Mouse (Mus musculus): Measurements from ENCODE around the gene Gm21981.
A peak's percentile ranks its signal among the peaks of the same experiment; 100 is the strongest.

Gm21981 gene

DNA sequence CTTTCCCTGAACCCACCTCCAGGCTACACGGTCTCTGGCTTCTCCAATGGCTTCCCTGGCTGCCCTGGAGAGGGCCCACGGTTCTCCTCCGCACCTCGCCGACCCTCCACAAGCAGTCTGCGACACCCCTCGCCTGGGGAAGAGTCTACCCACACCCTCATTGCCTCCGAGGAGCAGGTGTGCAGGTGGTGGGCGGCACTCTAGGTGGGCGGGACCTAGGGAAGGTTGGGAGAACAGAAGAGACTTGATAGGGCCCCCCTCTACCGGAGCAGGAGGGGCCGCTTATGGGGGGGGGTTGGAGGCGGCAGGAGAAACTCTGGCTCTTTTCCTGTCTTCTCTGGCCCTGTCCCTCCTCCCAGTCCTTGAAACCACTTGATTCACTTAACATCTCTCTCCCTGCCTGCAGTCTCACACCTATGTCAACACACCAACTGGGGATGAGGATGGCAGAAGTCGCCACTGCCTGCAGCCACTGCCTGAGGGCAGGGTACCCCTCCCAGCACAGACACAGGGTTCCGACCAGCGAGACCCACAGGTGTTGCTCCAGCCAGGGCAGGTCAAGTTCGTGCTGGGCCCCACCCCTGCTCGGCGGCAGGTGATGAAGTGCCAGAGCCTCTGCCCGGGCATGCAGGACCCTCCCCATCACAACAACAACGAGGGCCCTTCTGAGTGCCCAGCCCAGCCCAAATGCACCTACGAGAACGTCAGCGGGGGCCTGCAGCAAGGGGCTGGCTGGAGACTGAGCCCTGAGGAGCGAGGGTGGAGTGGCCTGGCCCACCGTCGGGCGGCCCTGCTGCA, 8.5 kb upstream of the Gm21981 start:
- DNase-seq, result no peak

DNA sequence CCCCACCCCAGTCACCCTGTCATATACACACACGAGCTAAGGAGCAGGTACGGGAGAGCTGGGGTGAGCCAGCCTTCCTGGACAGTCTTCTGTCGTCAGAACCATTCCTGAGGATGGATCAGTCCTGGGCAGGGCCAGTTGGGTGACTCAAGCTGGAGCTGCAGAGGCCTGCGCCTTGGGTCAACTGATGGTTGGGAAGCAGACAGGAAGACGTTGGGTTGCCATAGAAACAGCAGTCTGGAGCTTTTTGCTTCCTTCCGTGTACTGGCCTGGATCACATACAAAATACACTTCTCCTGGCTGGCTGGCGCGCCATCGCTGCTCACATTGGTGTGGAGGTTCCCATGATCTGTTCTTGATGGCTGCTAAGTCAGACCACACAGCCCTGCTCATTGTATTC, 7.5 kb upstream of the Gm21981 start:
- DNase-seq, result no peak

DNA sequence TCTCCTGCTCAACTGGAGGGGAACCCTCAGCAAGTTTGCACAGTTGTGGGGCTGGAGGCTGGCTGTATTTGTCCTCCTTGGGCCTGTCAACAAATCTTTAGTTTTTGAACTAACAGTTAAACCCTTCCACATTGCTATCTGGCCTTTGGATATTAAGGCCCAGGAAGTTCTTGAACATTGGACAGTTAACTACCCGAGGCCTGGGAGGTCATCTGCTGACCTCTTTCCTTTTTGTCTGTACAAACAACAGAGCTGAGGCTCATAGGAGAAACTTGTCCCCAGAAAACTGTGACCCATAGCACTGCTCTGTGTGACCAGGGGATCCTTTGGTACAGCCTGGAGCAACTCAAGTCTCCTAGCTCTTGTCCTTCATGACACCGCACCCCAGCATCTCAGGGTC, 4.8 kb upstream of the Gm21981 start:
- no peak for DNase-seq

DNA sequence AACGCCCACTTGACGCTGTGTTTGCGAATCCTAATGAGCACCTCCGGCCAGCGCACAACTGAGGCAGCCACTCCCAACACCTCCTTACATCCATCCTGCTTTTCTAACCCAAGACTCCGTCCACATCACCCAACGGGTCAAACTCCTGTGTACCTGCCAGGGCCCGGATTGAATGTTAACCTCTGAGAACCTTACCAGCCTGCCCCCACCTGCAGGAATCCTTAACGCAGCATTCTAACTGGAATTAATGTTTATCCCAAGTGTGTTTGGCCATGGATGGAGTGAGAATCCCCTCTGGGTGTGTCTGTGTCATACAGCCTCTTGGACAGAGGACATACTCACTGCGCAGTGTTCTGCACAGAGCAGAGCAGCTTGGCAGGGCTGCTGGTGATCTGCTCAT, 3.9 kb upstream of the Gm21981 start:
- peak; percentile 58 for DNase-seq

DNA sequence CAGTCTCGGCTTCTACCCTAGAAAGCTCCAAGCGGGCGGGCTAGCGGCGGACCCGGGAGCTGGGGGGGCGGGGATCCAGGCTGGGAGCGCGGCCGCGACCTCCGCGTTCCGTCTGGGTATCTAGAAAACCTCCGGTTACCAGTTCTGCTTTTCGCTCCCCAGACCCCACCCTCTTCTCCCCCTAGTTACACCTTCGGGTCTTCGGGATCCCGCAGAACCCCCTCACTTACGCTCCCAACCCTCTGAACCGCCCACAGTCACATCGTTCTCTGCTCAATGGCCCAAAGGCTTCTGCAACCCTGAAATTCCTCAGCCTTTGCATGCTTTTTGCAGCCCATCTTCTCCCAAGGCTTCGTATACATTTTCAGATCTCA, 1.1 kb upstream of the Gm21981 start:
- no peak for DNase-seq

DNA sequence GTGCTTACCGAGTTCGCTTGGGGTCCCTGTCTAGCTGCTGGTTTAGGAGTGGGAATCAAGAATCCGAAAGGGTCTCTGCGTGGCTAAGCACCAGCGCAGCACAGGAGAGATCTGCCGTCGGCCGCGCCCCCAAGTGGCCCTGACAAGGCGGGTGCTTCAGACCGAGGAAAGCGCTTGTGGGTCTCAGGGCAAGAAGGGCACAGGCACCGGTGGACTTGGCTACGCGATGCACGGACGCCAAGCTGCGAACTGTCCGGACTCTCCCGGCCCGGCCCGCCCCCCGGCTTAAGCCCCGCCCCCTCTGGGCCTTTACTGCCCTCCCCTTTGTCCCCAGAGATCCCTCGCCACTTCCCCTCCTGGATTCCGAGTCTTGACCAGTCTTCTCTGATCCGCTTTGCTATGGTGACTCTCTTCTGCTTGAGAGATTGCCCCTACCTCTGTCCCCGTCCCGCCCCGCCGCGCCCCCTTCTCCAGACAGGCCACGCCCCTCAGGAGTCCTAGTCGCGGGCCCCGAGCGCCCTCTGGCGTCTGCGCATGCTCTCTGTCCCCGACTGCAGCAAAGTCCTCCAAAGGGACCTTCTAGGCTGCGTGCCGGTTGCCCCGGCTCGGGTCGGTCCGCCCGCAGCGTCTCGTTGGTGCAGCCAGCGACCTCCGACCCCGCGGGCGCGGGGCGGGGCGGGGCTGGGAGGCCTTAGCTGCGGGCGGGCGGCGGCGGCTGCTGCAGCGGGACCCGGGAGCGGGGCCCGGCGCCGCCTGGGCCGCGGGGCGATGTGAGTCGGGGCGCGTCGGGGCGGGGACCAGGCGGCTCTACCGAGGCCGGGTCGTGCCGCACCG, 465 bp upstream of the Gm21981 start, which contains the start of gene Prickle4:
Prickle4 (minus strand) TSS at position 234 of the 834 bp plus-strand sequence.
- DNase-seq, result peak; percentile 99

DNA sequence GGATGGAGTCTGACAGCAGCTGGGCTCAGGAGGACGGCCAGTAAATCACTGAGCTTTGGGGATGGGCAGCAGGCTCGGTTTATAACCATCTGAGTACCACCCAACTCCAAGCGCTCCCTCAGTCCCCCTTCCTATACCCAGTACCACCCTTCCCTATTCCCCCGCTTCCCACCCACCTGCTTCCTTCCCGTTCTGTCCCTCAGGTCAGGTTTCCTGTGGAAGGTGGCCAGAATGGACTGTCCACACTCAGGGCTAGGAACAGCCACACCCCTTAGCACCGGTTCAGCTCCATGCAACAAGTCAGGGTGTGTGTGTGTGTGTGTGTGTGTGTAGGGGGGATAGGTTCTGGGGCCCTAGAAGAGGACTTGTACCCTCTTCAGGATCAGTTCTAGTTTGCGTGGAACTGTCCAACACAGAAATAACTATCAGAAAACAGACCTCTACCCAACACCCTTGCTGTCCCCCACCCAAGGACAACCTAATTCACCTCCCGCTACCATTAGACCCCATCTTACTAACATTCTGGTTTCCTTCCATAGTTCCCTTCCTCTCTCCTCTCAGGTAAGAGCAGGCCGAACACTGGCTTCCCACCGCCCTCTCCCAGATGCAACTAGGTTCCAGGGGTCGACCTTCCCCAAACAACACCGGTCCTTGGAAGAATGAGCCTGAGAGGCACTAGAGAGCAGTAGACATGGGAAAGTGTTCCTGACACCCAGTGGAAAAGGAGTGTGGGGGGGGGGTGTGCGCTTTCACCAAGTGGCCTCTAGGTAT, 399 bp downstream of the Gm21981 start:
- peak; percentile 55 for DNase-seq

DNA sequence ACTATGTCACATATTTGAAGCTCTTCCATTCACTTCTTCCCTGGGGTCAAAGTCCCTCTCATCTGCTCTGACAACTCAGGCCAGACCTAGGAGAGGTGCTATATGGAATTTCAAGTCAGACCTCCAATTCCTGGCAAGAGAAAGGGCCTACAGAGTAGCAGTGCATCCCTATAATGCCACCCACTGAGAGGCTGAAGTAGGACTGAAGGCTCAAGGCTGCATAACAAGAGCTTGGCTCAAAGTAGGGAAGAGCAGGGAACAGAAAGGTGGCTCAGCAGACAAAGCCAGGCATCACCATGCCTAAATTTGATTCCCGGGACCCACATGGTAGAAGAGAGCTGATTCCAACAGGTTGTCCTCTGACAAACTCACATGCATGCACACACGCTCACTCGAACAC, 2.6 kb downstream of the Gm21981 start:
- DNase-seq, result no peak

DNA sequence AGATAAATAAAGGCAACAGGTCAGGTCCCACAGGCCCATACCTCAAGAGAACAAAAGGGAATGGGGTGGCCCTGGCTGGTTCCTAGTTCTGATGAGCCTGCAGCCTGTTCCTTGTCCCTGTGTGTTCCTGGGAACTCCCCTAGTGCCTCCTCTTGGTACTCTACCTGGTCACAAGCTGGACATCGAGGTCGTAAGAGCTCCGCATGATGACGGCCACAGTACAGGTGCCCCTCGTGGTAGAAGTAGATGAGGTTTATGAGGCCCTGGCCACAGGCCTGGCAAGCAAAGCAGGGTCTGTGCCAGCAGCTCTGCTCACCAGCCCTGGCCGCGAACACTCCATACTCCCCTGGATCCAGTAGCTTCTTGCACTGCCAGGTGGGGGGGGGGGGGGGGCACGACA, 4.4 kb downstream of the Gm21981 start:
- no peak for DNase-seq

DNA sequence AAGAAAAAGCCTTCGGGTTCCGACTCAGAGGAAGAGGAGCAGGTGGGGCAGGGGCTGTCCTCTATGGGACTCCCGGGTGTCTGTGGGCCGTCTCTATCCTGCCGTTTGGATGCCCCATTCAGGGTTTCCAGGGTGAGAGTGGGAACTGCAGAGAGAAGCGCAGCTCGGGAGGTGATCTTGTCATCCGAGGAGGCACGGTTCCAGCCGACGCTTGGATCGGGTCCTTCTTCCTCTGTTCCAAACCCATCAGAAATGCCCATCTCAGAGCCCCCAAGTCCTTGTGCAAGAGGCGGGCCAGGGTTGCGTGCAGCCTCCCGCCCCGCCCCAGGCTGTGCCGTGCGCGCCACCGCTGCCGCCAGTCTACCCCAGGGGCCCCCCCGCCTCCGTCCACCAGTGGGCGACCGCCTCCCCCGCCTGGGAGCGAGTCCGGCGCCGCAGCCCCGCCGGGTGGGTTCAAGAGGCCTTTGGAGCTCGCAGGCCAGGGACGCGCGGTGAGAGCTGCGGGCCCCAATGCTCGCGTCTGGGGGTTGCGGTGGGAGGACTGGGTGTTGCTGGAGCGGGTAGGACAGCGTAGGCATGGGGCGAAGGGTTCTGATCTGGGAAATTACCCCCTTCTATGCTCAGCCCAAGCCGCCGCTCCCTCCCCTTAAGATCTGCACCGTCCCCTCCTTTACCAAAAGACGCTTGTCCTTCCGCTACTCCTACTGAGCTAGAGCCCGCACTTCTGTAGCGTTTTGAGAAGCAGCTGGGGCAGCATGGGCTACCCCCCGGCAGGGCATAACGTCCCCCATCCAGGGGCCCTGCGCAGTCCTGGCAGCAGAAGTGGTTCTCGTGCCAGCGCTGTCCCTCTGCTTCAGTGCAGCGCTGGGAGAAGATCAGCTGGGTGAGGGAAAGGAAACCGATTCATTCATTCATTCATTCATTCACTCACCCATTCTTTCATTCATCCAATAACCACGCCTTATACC, 5.4 kb downstream of the Gm21981 start, which contains the start of gene Frs3:
Frs3 (plus strand) TSS at position 423 of the 968 bp plus-strand sequence.
- peak; percentile 88 for DNase-seq

DNA sequence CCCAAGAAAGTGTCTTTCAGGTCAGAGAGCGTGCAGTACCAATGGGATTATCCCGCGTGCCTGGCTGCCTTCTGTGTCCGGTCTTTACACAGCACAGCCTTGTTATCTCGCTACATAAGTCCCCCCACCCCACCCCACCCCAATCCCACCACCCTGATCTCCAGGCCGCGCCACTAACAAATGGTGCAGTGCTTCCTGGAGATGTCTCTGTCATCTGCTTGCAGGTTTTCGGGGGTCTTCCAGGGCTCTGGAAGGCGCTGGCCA, 6.0 kb downstream of the Gm21981 start, which contains the start of gene Tomm6:
Tomm6 (minus strand) TSS at position 43 of the 264 bp plus-strand sequence.
- no peak for DNase-seq

DNA sequence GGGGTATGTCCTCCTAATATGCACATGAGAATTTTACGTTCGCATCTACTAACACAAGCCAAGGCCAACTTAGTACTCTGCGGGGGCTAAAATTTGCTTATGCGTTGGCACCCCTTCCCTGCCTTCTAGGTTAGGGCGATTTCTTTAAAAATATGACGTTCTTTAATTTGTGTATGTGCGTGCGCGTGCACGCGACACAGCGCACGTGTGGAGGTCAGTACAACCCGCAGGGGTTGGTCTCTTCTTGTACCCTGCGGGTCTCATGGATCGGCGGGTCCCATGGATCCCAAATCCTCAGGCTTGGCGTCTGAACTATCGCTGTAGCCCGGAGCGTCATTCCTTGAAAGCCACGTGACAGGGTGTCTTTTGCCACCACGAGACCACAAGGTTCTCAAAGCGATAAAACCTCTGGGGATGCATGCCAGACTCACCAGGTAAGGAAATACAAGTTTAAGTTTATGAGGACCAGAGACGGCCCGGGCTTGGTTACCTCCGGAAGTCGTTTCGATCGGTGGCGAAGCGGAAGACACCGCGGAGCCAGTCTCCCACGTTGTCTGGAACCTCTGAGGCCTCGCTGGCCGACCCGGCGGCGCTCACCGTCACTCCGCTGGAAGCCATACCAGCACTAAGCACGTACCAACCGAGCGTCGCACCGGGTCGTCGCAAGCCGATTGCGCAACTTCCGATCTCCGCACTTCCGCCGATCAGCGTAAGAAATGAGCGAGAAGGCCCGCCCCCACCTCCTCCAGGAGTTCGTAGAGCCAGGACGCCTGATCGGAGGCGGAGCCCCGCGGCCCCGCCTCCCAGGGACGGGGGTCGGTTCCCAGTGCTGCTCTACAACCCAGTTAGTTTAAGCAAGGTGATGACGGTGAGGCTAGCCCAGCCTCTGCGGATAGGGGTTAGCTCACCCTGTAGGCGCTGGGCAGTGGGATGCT, 6.6 kb downstream of the Gm21981 start:
- DNase-seq, result peak; percentile 98

DNA sequence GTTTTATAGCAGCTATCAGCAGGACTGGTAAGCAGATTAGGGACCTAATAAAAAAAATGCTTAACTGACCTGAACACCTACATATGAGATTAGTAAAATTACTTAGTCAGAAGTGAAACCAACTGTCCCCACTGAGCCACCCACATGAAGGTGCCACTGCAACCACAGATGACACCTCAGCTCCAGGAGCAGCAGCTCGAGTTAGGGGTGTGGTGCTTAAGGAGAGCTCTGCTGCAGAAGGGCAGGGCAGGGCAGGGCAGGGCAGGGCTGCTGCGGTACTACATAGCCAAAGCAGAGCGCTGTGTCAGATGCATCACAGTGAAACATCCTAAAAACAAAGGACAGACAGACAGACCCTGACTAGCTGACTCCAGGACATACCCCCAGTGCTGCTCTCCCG, 11.4 kb downstream of the Gm21981 start:
- no peak for DNase-seq

DNA sequence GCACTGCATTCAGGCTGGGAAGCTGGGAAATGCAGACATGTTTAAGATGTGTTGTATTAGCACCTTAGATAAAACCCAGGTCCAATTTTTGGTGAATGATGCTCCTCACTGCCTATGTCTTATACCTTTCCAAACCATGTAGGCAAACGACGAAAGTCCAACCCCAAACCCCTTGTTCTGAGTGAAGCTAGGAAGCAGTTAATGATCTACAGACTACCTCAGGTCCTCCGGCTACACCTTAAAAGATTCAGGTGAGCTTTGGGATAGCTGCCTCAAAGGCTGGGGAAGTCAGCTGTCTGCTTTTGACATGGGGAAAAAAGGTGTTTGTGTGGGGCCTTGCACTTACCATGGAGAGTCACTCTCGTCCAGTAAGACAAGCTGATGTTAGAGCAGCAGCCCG, 15.6 kb downstream of the Gm21981 start:
- no peak for DNase-seq

DNA sequence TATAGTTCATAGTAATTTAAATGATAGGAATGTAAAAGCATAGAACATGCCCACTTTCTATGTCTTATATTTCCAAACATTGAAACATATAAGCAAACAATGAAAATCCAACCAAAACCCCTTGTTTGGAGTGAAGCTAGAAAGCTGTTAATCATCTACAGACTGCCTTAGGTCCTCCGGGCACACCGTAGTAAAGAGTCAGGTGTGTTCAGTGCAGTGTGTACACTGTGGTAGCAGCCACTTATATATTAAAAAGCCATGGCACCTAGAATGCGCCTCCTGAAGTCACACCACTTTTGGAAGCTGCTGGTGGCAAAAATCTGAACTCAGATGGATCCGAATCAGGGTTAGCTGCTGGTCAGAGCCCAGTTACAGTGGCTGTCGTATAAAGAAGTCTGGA, 16.0 kb downstream of the Gm21981 start:
- no peak for DNase-seq

DNA sequence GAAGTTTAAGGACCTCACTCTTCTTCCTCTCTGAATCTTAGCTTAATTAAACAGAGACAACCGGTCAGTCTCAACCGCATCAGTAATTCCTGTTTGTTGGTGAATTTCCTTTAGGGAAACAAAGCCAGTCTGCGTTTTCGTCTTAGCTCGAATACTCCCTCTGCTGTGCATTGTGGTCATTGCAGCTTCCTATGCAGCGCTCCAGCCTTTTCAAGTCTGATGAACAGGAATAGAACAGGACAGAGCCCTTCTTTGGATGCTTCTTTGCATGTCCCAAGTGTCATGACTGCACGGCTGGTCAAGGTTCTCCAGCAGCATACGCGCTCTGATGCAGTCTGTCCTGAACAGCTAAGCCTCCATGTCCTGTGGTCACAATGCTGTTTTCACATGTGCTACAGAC, 17.7 kb downstream of the Gm21981 start:
- DNase-seq, result peak; percentile 86

DNA sequence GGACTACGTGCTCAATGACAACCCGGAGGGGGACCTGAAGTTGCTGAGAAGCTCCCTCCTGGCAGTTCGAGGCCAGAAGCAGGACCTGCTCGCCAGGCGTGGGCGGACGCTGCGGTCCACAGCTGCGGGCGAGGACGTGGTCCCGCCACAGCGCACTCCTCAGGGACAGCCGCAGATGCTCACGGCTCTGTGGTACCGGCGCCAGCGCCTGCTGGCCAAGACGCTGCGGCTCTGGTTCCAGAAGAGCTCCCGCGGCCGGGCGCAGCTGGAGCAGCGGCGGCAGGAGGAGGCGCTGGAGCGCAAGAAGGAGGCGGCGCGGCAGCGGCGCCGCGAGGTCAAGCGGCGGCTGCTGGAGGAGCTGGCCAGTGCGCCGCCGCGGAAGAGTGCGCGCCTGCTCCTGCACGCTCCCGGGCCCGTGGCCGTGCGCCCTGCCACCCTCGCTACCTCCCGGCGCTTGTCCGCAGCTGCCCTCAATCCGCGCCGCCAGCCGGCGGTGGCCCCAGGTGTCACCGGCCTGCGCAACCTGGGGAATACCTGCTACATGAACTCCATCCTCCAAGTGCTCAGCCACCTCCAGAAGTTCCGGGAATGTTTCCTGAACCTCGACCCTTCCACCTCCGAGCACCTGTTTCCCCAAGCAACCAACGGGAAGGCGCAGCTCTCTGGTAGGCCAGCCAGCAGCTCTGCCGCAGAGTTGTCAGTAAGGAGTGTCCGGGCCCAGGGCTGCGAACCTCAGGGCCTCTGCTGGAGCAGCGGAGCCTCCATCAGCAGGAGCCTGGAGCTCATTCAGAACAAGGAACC, 21.7 kb downstream of the Gm21981 start:
- DNase-seq, result peak; percentile 85

DNA sequence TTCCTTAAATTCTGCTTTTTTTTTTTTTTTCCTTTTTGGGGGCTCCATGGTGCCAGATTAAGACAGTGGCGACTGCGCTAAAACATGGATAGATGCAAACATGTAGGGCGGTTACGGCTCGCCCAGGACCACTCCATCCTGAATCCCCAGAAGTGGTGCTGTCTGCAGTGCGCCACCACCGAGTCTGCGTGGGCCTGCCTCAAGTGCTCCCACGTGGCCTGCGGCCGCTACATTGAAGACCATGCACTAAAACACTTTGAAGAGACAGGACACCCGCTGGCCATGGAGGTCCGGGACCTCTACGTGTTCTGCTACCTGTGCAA, 22.3 kb downstream of the Gm21981 start:
- DNase-seq, result no peak

DNA sequence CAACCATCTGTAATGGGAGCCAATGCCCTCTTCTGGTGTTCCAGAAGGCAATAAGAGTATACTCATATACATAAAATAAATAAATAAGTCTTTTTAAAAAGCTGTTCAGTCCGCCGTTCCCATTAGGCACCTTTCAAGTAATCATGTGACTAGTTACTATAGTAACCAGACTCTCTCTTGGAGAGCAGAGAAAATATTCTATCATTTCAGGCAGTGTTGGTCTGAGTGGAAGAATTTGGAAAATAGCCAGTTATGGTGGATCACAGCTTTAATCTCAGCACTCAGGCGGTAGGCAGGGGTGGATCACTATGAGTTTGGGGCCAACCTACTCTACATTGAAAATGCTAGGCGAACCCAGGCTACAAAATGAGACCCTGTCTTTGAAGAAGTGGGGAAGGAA, 25.1 kb downstream of the Gm21981 start:
- no peak for DNase-seq

DNA sequence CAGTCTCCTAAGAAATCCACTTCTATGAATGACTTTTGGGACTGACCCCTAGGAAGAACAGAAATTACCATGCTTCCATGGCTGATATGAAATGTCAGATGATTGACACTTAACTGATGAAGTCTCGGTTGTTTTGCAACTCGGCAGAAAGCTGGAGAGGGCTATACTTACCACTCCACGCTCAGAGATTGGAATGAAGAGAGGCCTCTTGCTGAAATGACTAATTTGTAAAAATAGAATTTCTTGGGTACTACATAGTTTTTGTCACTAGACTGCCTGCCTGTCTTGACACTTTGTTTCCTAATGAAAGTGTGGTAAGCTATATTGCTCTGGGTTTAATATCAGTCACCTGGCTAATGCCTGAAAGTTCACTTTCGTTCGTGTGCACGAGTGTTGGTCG, 29.8 kb downstream of the Gm21981 start:
- DNase-seq, result no peak
